Mouse (Mus musculus): ENCODE measurements around the gene Amotl2. TPM values are rescaled to one million over a fixed set of nuclear protein-coding genes. Genes with fewer than 3 reads are reported as not detected.
A peak's percentile ranks its signal among the peaks of the same experiment; 100 is the strongest.

Amotl2 gene
- total RNA-seq, 2 experiments from 2014 or later: 73.0 to 202 TPM

- DNase-seq (ENCODE audit: low spot score in 2 of 2): no peak
Observed at GRCm38 (mm10) chr9:102770190-102770589, 53.7 kb downstream of the Amotl2 start.

- DNase-seq (ENCODE audit: low spot score in 2 of 2): no peak
Observed at GRCm38 (mm10) chr9:102771308-102771895, 54.9 kb downstream of the Amotl2 start.

GRCm38 (mm10) chr9:102777631-102778591 is 61.4 kb downstream of the Amotl2 start:
- no peak for DNase-seq (ENCODE audit: low spot score in 2 of 2)

- peak; percentile 95 for DNase-seq (ENCODE audit: low spot score in 2 of 2)
Observed at GRCm38 (mm10) chr9:102779493-102779892, 63.0 kb downstream of the Amotl2 start.

Other genes with a start within 250 kb of the Amotl2 start
- under 1 TPM; 0.27 to 0.35 TPM for gene Ky, start 210.9 kb upstream of the Amotl2 start, total RNA-seq (2021)
- 100 to 1,000 TPM; 367 to 377 TPM for gene Anapc13, start 90.4 kb upstream of the Amotl2 start, total RNA-seq (2021)
- 10 to 100 TPM; 34.8 to 46.1 TPM for gene Cep63, start 90.1 kb upstream of the Amotl2 start, total RNA-seq (2021)
- 10 to 100 TPM; 58.3 to 64.6 TPM for gene Ryk, start 118.2 kb downstream of the Amotl2 start, total RNA-seq (2021)

Data from adrenal gland, adult 18-20 months (tissue).